Mouse (Mus musculus): ENCODE data around the gene Clmp. TPM values are rescaled to one million over a fixed set of nuclear protein-coding genes. Genes with fewer than 3 reads are reported as not detected.
A peak's percentile ranks its signal among the peaks of the same experiment; 100 is the strongest.

Clmp gene
- polyA plus RNA-seq, 1 experiment from 2014 or later, result 29.9 TPM

- Histone ChIP-seq H3K4me1 (peaks cover 49% of the 10 kb centered on the region), H3K4me2 (no peak overlapping the region), H3K4me3 (replicated peaks) (no peak overlapping the region), H3K27ac (peak overlapping the region; percentile 76), H3K27me3 (no peaks in the 10 kb centered on the region), H3K9ac (no peak overlapping the region), H3K9me3 (replicated peaks) (no peaks in the 10 kb centered on the region), H3K36me3 (no peaks in the 10 kb centered on the region)
- WGBS, result 31% methylated on average over 2 of the region's 2 CpGs
- ATAC-seq (replicated peaks; ENCODE audit: low FRiP score), result 0 out of 2 replicates have a peak, but pooled peaks have one; percentile 50
These were observed 37.6 kb downstream of the Clmp start for GRCm38 (mm10) chr9:40723311-40723772.

GRCm38 (mm10) chr9:40724978-40725377 lies 39.2 kb downstream of the Clmp start:
- no peaks in the 10 kb centered on the region for H3K36me3 ChIP-seq
- ATAC-seq (replicated peaks; ENCODE audit: low FRiP score), result peak; percentile 30; the same call in 1 of the 2 replicates
- H3K4me1 ChIP-seq, result peaks cover 42% of the 10 kb centered on the region
- 0 out of 2 replicates have a peak overlapping the region, but pooled peaks have one; percentile 52 for H3K27ac ChIP-seq
- H3K9me3 ChIP-seq (replicated peaks), result no peaks in the 10 kb centered on the region
- H3K4me2 ChIP-seq, result no peak overlapping the region
- WGBS, result 41% methylated on average over 5 of the region's 5 CpGs
- H3K27me3 ChIP-seq, result no peaks in the 10 kb centered on the region
- no peak overlapping the region for H3K4me3 ChIP-seq (replicated peaks)
- no peak overlapping the region for H3K9ac ChIP-seq

GRCm38 (mm10) chr9:40727140-40727823 lies 41.5 kb downstream of the Clmp start:
- H3K27ac ChIP-seq, result 0 out of 2 replicates have a peak overlapping the region, but pooled peaks have one; percentile 45
- no peaks in the 10 kb centered on the region for H3K36me3 ChIP-seq
- ATAC-seq (replicated peaks; ENCODE audit: low FRiP score), result no peak
- WGBS, result 94% methylated on average over 4 of the region's 4 CpGs
- no peak overlapping the region for H3K4me3 ChIP-seq (replicated peaks)
- no peak overlapping the region for H3K9ac ChIP-seq
- H3K9me3 ChIP-seq (replicated peaks), result no peaks in the 10 kb centered on the region
- H3K4me1 ChIP-seq, result peaks cover 51% of the 10 kb centered on the region
- no peak overlapping the region for H3K4me2 ChIP-seq
- H3K27me3 ChIP-seq, result no peaks in the 10 kb centered on the region

GRCm38 (mm10) chr9:40727824-40728495 lies 42.2 kb downstream of the Clmp start:
- no peak overlapping the region for H3K4me2 ChIP-seq
- H3K4me1 ChIP-seq, result peaks cover 50% of the 10 kb centered on the region
- no peak overlapping the region for H3K4me3 ChIP-seq (replicated peaks)
- no peaks in the 10 kb centered on the region for H3K27me3 ChIP-seq
- H3K36me3 ChIP-seq, result no peaks in the 10 kb centered on the region
- no peak overlapping the region for H3K9ac ChIP-seq
- H3K9me3 ChIP-seq (replicated peaks), result no peaks in the 10 kb centered on the region
- 0 out of 2 replicates have a peak overlapping the region, but pooled peaks have one; percentile 45 for H3K27ac ChIP-seq
- no peak for ATAC-seq (replicated peaks; ENCODE audit: low FRiP score)
- 77% methylated on average over 7 of the region's 7 CpGs for WGBS

- 39% methylated on average over 12 of the region's 12 CpGs for WGBS
- Histone ChIP-seq H3K4me2 (peak overlapping the region; percentile 69), H3K9ac (0 out of 2 replicates have a peak overlapping the region, but pooled peaks have one; percentile 37), H3K27me3 (no peaks in the 10 kb centered on the region), H3K4me1 (peaks cover 39% of the 10 kb centered on the region), H3K36me3 (no peaks in the 10 kb centered on the region), H3K4me3 (replicated peaks) (peak overlapping the region; percentile 39), H3K9me3 (replicated peaks) (no peaks in the 10 kb centered on the region), H3K27ac (peak overlapping the region; percentile 94)
- no peak for ATAC-seq (replicated peaks; ENCODE audit: low FRiP score)
These were observed 44.5 kb downstream of the Clmp start for GRCm38 (mm10) chr9:40730302-40730700.

- Histone ChIP-seq H3K36me3 (no peaks in the 10 kb centered on the region), H3K4me2 (peak overlapping the region; percentile 69), H3K27me3 (no peaks in the 10 kb centered on the region), H3K9me3 (replicated peaks) (no peaks in the 10 kb centered on the region), H3K27ac (peak overlapping the region; percentile 94), H3K4me1 (peaks cover 39% of the 10 kb centered on the region), H3K9ac (peak overlapping the region; percentile 37), H3K4me3 (replicated peaks) (peak overlapping the region; percentile 39)
- peak; percentile 94 for ATAC-seq (replicated peaks; ENCODE audit: low FRiP score)
- under 1% methylated on average over 35 of the region's 35 CpGs for WGBS
These were observed 45.2 kb downstream of the Clmp start for GRCm38 (mm10) chr9:40730701-40731590.

GRCm38 (mm10) chr9:40731591-40732048 lies 45.9 kb downstream of the Clmp start:
- Histone ChIP-seq H3K27me3 (no peaks in the 10 kb centered on the region), H3K27ac (peak overlapping the region; percentile 94), H3K36me3 (no peaks in the 10 kb centered on the region), H3K9ac (peak overlapping the region; percentile 37), H3K4me2 (peak overlapping the region; percentile 69), H3K9me3 (replicated peaks) (no peaks in the 10 kb centered on the region), H3K4me3 (replicated peaks) (peak overlapping the region; percentile 39), H3K4me1 (peaks cover 39% of the 10 kb centered on the region)
- ATAC-seq (replicated peaks; ENCODE audit: low FRiP score), result peak; percentile 24; the same call in 1 of the 2 replicates
- WGBS, result 10% methylated on average over 7 of the region's 7 CpGs

GRCm38 (mm10) chr9:40732302-40732701 lies 46.5 kb downstream of the Clmp start:
- Histone ChIP-seq H3K27ac (peak overlapping the region; percentile 94), H3K4me1 (peaks cover 39% of the 10 kb centered on the region), H3K9me3 (replicated peaks) (no peaks in the 10 kb centered on the region), H3K4me2 (peak overlapping the region; percentile 69; the same call in 1 of the 2 replicates), H3K9ac (no peak overlapping the region), H3K36me3 (no peaks in the 10 kb centered on the region), H3K4me3 (replicated peaks) (no peak overlapping the region), H3K27me3 (no peaks in the 10 kb centered on the region)
- 13% methylated on average over 2 of the region's 2 CpGs for WGBS
- ATAC-seq (replicated peaks; ENCODE audit: low FRiP score), result no peak

- Histone ChIP-seq H3K4me3 (replicated peaks) (no peak overlapping the region), H3K9me3 (replicated peaks) (no peaks in the 10 kb centered on the region), H3K9ac (no peak overlapping the region), H3K4me1 (peaks cover 15% of the 10 kb centered on the region), H3K4me2 (no peak overlapping the region), H3K27ac (no peak overlapping the region), H3K36me3 (no peaks in the 10 kb centered on the region), H3K27me3 (no peaks in the 10 kb centered on the region)
- no peak for ATAC-seq (replicated peaks; ENCODE audit: low FRiP score)
- 81% methylated on average over 6 of the region's 6 CpGs for WGBS
These were observed 51.4 kb downstream of the Clmp start for GRCm38 (mm10) chr9:40737117-40737516.

GRCm38 (mm10) chr9:40743525-40744034 lies 57.8 kb downstream of the Clmp start:
- peak overlapping the region; percentile 61 for H3K27ac ChIP-seq
- 0 out of 2 replicates have a peak overlapping the region, but pooled peaks have one; percentile 27 for H3K4me2 ChIP-seq
- H3K36me3 ChIP-seq, result no peaks in the 10 kb centered on the region
- peaks cover 32% of the 10 kb centered on the region for H3K4me1 ChIP-seq
- no peak overlapping the region for H3K9ac ChIP-seq
- 29% methylated on average over 7 of the region's 7 CpGs for WGBS
- H3K27me3 ChIP-seq, result no peaks in the 10 kb centered on the region
- H3K4me3 ChIP-seq (replicated peaks), result no peak overlapping the region
- no peaks in the 10 kb centered on the region for H3K9me3 ChIP-seq (replicated peaks)
- ATAC-seq (replicated peaks; ENCODE audit: low FRiP score), result no peak

GRCm38 (mm10) chr9:40744233-40744632 lies 58.5 kb downstream of the Clmp start:
- Histone ChIP-seq H3K9ac (no peak overlapping the region), H3K4me3 (replicated peaks) (no peak overlapping the region), H3K4me2 (no peak overlapping the region), H3K4me1 (peaks cover 32% of the 10 kb centered on the region), H3K27me3 (no peaks in the 10 kb centered on the region), H3K9me3 (replicated peaks) (no peaks in the 10 kb centered on the region), H3K27ac (peak overlapping the region; percentile 61), H3K36me3 (no peaks in the 10 kb centered on the region)
- 44% methylated on average over 3 of the region's 3 CpGs for WGBS
- ATAC-seq (replicated peaks; ENCODE audit: low FRiP score), result no peak
